Mouse (Mus musculus) ES-Bruce4 (cell line): ENCODE measurements around the gene Agtpbp1. TPM values are rescaled to one million over a fixed set of nuclear protein-coding genes. Genes with fewer than 3 reads are reported as not detected.

Source experiments
- H3K27ac ChIP-seq: 2 replicates; pipeline ENCODE4 v1.5.1; 2012; ENCODE audit warnings: low read length, inconsistent platforms; ENCODE audit not compliant: insufficient read depth
- H3K27me3 ChIP-seq: 2 replicates; pipeline ENCODE4 v1.6.1; 2012; ENCODE audit warnings: mild to moderate bottlenecking, low read length, inconsistent platforms; ENCODE audit not compliant: control insufficient read depth, poor library complexity, insufficient read depth, severe bottlenecking
- H3K36me3 ChIP-seq: 2 replicates; pipeline ENCODE4 v1.6.1; 2012; ENCODE audit warnings: inconsistent platforms, mild to moderate bottlenecking, low read length, moderate library complexity; ENCODE audit not compliant: control insufficient read depth, poor library complexity, insufficient read depth, severe bottlenecking
- H3K4me1 ChIP-seq: one replicate; pipeline ENCODE4 v1.8.1; 2011; ENCODE audit warnings: low read length; ENCODE audit not compliant: control insufficient read depth, insufficient read depth
- H3K4me3 ChIP-seq: 2 replicates; pipeline ENCODE4 v1.5.1; 2011; ENCODE audit warnings: low read depth, mild to moderate bottlenecking, low read length
- H3K9ac ChIP-seq: 2 replicates; pipeline ENCODE4 v1.6.1; 2012; ENCODE audit warnings: low read depth, mild to moderate bottlenecking, inconsistent platforms; ENCODE audit not compliant: poor library complexity, severe bottlenecking
- H3K9me3 ChIP-seq: replicated peaks from 2 replicates; pipeline ENCODE4 v1.6.1; 2012; ENCODE audit warnings: mild to moderate bottlenecking, low read length, inconsistent platforms; ENCODE audit not compliant: control insufficient read depth, poor library complexity, insufficient read depth, severe bottlenecking
- CTCF ChIP-seq: IDR thresholded peaks from one replicate; pipeline ENCODE4 v1.8.1; 2011; ENCODE audit warnings: low read depth, low read length
- EP300 ChIP-seq: IDR thresholded peaks from 2 replicates; pipeline ENCODE4 v1.6.1; 2011; ENCODE audit warnings: low read depth, low read length; ENCODE audit not compliant: insufficient read depth
- POLR2A ChIP-seq: IDR thresholded peaks from one replicate; pipeline ENCODE4 v1.8.1; 2011; ENCODE audit warnings: low read length; ENCODE audit not compliant: insufficient read depth
- polyA plus RNA-seq: library from polyadenylated mRNA; stranded (reverse); fragments of >200 nt; gene quantifications from 2 replicates; pipeline ENCODE4 v1.2.4, GENCODE M21; 2011; ENCODE audit warnings: low read depth; ENCODE audit not compliant: missing spikeins, insufficient read depth, insufficient read length

The Agtpbp1 gene
- polyA plus RNA-seq, 1 experiment = 27.9 TPM

GRCm38 (mm10) chr13:59590691-59591090, 5.7 kb upstream of the Agtpbp1 start:
- no peaks in the 10 kb centered on the region for H3K9me3 ChIP-seq
- no peaks in the 10 kb centered on the region for H3K4me1 ChIP-seq
- no peak overlapping the region for H3K4me3 ChIP-seq
- TF ChIP-seq EP300 (no peak), POLR2A (no peak), CTCF (no peak)
- no peaks in the 10 kb centered on the region for H3K27me3 ChIP-seq
- peaks cover 30% of the 10 kb centered on the region for H3K36me3 ChIP-seq
- H3K27ac ChIP-seq = no peak overlapping the region
- H3K9ac ChIP-seq = no peak overlapping the region

GRCm38 (mm10) chr13:59589672-59590071, 4.6 kb upstream of the Agtpbp1 start:
- H3K4me1 ChIP-seq = no peaks in the 10 kb centered on the region
- H3K4me3 ChIP-seq = no peak overlapping the region
- no peak overlapping the region for H3K9ac ChIP-seq
- H3K9me3 ChIP-seq = no peaks in the 10 kb centered on the region
- TF ChIP-seq EP300 = no peak
- no peak for TF ChIP-seq CTCF
- H3K36me3 ChIP-seq = peaks cover 27% of the 10 kb centered on the region
- H3K27me3 ChIP-seq = no peaks in the 10 kb centered on the region
- H3K27ac ChIP-seq = no peak overlapping the region

GRCm38 (mm10) chr13:59587201-59587600, 2.2 kb upstream of the Agtpbp1 start:
- no peak overlapping the region for H3K9ac ChIP-seq
- H3K36me3 ChIP-seq = peaks cover 20% of the 10 kb centered on the region
- H3K27me3 ChIP-seq = no peaks in the 10 kb centered on the region
- no peak overlapping the region for H3K4me3 ChIP-seq
- no peaks in the 10 kb centered on the region for H3K9me3 ChIP-seq
- TF ChIP-seq CTCF = no peak
- TF ChIP-seq POLR2A = no peak
- no peak for TF ChIP-seq EP300
- H3K4me1 ChIP-seq = no peaks in the 10 kb centered on the region
- no peak overlapping the region for H3K27ac ChIP-seq

GRCm38 (mm10) chr13:59585648-59586005, 600 bp upstream of the Agtpbp1 start:
- H3K36me3 ChIP-seq = peaks cover 10% of the 10 kb centered on the region
- H3K9ac ChIP-seq = peak overlapping the region; percentile 87
- no peaks in the 10 kb centered on the region for H3K9me3 ChIP-seq
- H3K4me3 ChIP-seq = peak overlapping the region; percentile 83
- H3K27me3 ChIP-seq = no peaks in the 10 kb centered on the region
- H3K27ac ChIP-seq = no peak overlapping the region
- TF ChIP-seq EP300 (no peak), POLR2A (no peak), CTCF (no peak)
- H3K4me1 ChIP-seq = no peaks in the 10 kb centered on the region

- Histone ChIP-seq H3K9ac (peak overlapping the region; percentile 78), H3K4me3 (peak overlapping the region; percentile 78), H3K36me3 (peaks cover 5% of the 10 kb centered on the region; the same call in 1 of the 2 replicates), H3K4me1 (no peaks in the 10 kb centered on the region), H3K27ac (peak overlapping the region; percentile 22; the same call in 1 of the 2 replicates), H3K9me3 (no peaks in the 10 kb centered on the region), H3K27me3 (no peaks in the 10 kb centered on the region)
- TF ChIP-seq POLR2A (no peak), CTCF (peak; percentile 3)
Observed at GRCm38 (mm10) chr13:59584481-59584880, 546 bp downstream of the Agtpbp1 start.

- H3K9ac ChIP-seq = no peak overlapping the region
- no peaks in the 10 kb centered on the region for H3K36me3 ChIP-seq
- H3K4me3 ChIP-seq = no peak overlapping the region
- no peaks in the 10 kb centered on the region for H3K9me3 ChIP-seq
- TF ChIP-seq CTCF (peak; percentile 52), POLR2A (no peak)
- no peak overlapping the region for H3K27ac ChIP-seq
- H3K27me3 ChIP-seq = no peaks in the 10 kb centered on the region
- no peaks in the 10 kb centered on the region for H3K4me1 ChIP-seq
Observed at GRCm38 (mm10) chr13:59580954-59581353, 4.1 kb downstream of the Agtpbp1 start.
